Mouse (Mus musculus) forebrain, embryonic 16.5 days (tissue): ENCODE results near the gene Nkiras2. TPM values are rescaled to one million over a fixed set of nuclear protein-coding genes. Genes with fewer than 3 reads are reported as not detected.
"Not testable (repeated sequence)": the region's sequence is repeated elsewhere in the genome, so short reads cannot be mapped to it uniquely, and the experiment has no call there.

ENCODE experiments used
- ATAC-seq: fragments of 200-750 bp; cut with Nextera tagmentation; 2 replicates; pipeline ENCODE4 v1.8.0; 2017; ENCODE audit warnings: mild to moderate bottlenecking, moderate library complexity
- H3K27ac ChIP-seq: fragments of 300-500 bp; sonication (generic); 2 replicates; pipeline ENCODE4 v1.5.1; 2014; ENCODE audit warnings: low read length, control low read depth
- H3K27me3 ChIP-seq: fragments of 300-500 bp; sonication (generic); replicated peaks from 2 replicates; pipeline ENCODE4 v1.6.1; 2014; ENCODE audit warnings: low read length; ENCODE audit not compliant: control insufficient read depth, insufficient read depth
- H3K36me3 ChIP-seq: fragments of 300-500 bp; sonication (generic); 2 replicates; pipeline ENCODE4 v1.6.1; 2014; ENCODE audit not compliant: control insufficient read depth, insufficient read depth
- H3K4me1 ChIP-seq: fragments of 300-500 bp; sonication (generic); replicated peaks from 2 replicates; pipeline ENCODE4 v1.6.1; 2014; ENCODE audit warnings: low read length; ENCODE audit not compliant: control insufficient read depth, insufficient read depth
- H3K4me2 ChIP-seq: fragments of 300-500 bp; sonication (generic); 2 replicates; pipeline ENCODE4 v1.6.1; 2014; ENCODE audit warnings: mild to moderate bottlenecking, low read length, control low read depth
- H3K4me3 ChIP-seq: fragments of 300-500 bp; sonication (generic); replicated peaks from 2 replicates; pipeline ENCODE4 v1.5.1; 2014; ENCODE audit warnings: mild to moderate bottlenecking, low read length, control low read depth
- H3K9ac ChIP-seq: fragments of 300-500 bp; sonication (generic); replicated peaks from 2 replicates; pipeline ENCODE4 v1.6.1; 2014; ENCODE audit warnings: low read depth, low read length, control low read depth
- H3K9me3 ChIP-seq: fragments of 300-500 bp; sonication (generic); 2 replicates; pipeline ENCODE4 v1.6.1; 2016; ENCODE audit warnings: low read length; ENCODE audit not compliant: control insufficient read depth
- WGBS: fragments of 180-500 bp; shearing (Covaris S2); extraction: QIAGEN DNeasy Blood & Tissue Kit; methylation state at CpG from one replicate; pipeline ENCODE4 v1.1.7; 2014; 5-methylcytosine and 5-hydroxymethylcytosine counted together
- polyA plus RNA-seq: library from polyadenylated mRNA; unstranded; fragments of >200 nt; fragmentation: Nextera tagmentation; extraction: Ambion mirVana; gene quantifications from 2 replicates; pipeline ENCODE4 v1.2.1, GENCODE M21; 2015

Nkiras2 gene
- polyA plus RNA-seq, 1 experiment from 2014 or later: 96.1 TPM

GRCm38 (mm10) chr11:100577852-100578599, 41.0 kb upstream of the Nkiras2 start:
- Histone ChIP-seq H3K4me1 (peaks cover 11% of the 10 kb centered on the region), H3K27ac (no peak overlapping the region), H3K36me3 (peaks cover 17% of the 10 kb centered on the region), H3K4me2 (no peak overlapping the region), H3K4me3 (no peak overlapping the region), H3K9ac (no peak overlapping the region), H3K9me3 (no peaks in the 10 kb centered on the region), H3K27me3 (no peaks in the 10 kb centered on the region)
- WGBS: 77% methylated on average over 8 of the region's 8 CpGs
- no peak for ATAC-seq

GRCm38 (mm10) chr11:100579116-100579799, 39.8 kb upstream of the Nkiras2 start:
- ATAC-seq: no peak
- Histone ChIP-seq H3K9me3 (no peaks in the 10 kb centered on the region), H3K27ac (no peak overlapping the region), H3K27me3 (no peaks in the 10 kb centered on the region), H3K4me1 (peaks cover 11% of the 10 kb centered on the region), H3K36me3 (peaks cover 24% of the 10 kb centered on the region), H3K4me2 (no peak overlapping the region), H3K9ac (no peak overlapping the region), H3K4me3 (no peak overlapping the region)
- WGBS: 91% methylated on average over 9 of the region's 9 CpGs

GRCm38 (mm10) chr11:100580275-100580674, 38.8 kb upstream of the Nkiras2 start:
- Histone ChIP-seq H3K27me3 (no peaks in the 10 kb centered on the region), H3K4me3 (no peak overlapping the region), H3K9ac (no peak overlapping the region), H3K4me2 (no peak overlapping the region), H3K4me1 (peaks cover 8% of the 10 kb centered on the region), H3K9me3 (no peaks in the 10 kb centered on the region), H3K27ac (no peak overlapping the region), H3K36me3 (peaks cover 34% of the 10 kb centered on the region)
- no peak for ATAC-seq
- WGBS: 96% methylated on average over 13 of the region's 13 CpGs

GRCm38 (mm10) chr11:100581756-100582155, 37.3 kb upstream of the Nkiras2 start:
- Histone ChIP-seq H3K36me3 (peaks cover 42% of the 10 kb centered on the region), H3K4me2 (no peak overlapping the region), H3K27ac (no peak overlapping the region), H3K9me3 (no peaks in the 10 kb centered on the region), H3K4me1 (peaks cover 6% of the 10 kb centered on the region; the same call in 1 of the 2 replicates), H3K4me3 (no peak overlapping the region), H3K9ac (no peak overlapping the region), H3K27me3 (no peaks in the 10 kb centered on the region)
- no peak for ATAC-seq
- 28% methylated on average over 4 of the region's 4 CpGs for WGBS

- H3K4me2 ChIP-seq, H3K9ac ChIP-seq, H3K4me3 ChIP-seq, H3K27me3 ChIP-seq, H3K9me3 ChIP-seq, ATAC-seq, H3K27ac ChIP-seq, H3K4me1 ChIP-seq: not testable (repeated sequence)
- WGBS: 95% methylated on average over 1 of the region's 1 CpGs
- peaks cover 45% of the 10 kb centered on the region for H3K36me3 ChIP-seq
Observed at GRCm38 (mm10) chr11:100582413-100582812, 36.6 kb upstream of the Nkiras2 start.

- 95% methylated on average over 2 of the region's 2 CpGs for WGBS
- H3K4me1 ChIP-seq: peaks cover 6% of the 10 kb centered on the region; the same call in 1 of the 2 replicates
- peaks cover 45% of the 10 kb centered on the region for H3K36me3 ChIP-seq
Observed at GRCm38 (mm10) chr11:100582836-100583235, 36.2 kb upstream of the Nkiras2 start.

GRCm38 (mm10) chr11:100584561-100584961, 34.5 kb upstream of the Nkiras2 start:
- no peak for ATAC-seq
- Histone ChIP-seq H3K4me2 (no peak overlapping the region), H3K27ac (no peak overlapping the region), H3K9ac (no peak overlapping the region), H3K9me3 (no peaks in the 10 kb centered on the region), H3K4me3 (no peak overlapping the region), H3K27me3 (no peaks in the 10 kb centered on the region), H3K4me1 (peaks cover 6% of the 10 kb centered on the region; the same call in 1 of the 2 replicates), H3K36me3 (peaks cover 54% of the 10 kb centered on the region)
- WGBS: 89% methylated on average over 7 of the region's 7 CpGs

More at GRCm38 (mm10) chr11:100582836-100583235, 36.2 kb upstream of the Nkiras2 start:
- H3K27me3 ChIP-seq: no peaks in the 10 kb centered on the region
- H3K4me3 ChIP-seq: no peak overlapping the region
- H3K27ac ChIP-seq: no peak overlapping the region
- no peaks in the 10 kb centered on the region for H3K9me3 ChIP-seq
- no peak for ATAC-seq
- H3K4me2 ChIP-seq: no peak overlapping the region
- H3K9ac ChIP-seq: no peak overlapping the region

- peaks cover 6% of the 10 kb centered on the region; the same call in 1 of the 2 replicates for H3K4me1 ChIP-seq
- H3K36me3 ChIP-seq: peaks cover 56% of the 10 kb centered on the region
- 98% methylated on average over 3 of the region's 3 CpGs for WGBS
- H3K4me3 ChIP-seq: no peak overlapping the region
- no peak overlapping the region for H3K27ac ChIP-seq
- H3K27me3 ChIP-seq: no peaks in the 10 kb centered on the region
- no peak for ATAC-seq
- no peak overlapping the region for H3K4me2 ChIP-seq
- no peaks in the 10 kb centered on the region for H3K9me3 ChIP-seq
- no peak overlapping the region for H3K9ac ChIP-seq
Observed at GRCm38 (mm10) chr11:100585148-100585547, 33.9 kb upstream of the Nkiras2 start.

- H3K27ac ChIP-seq: no peak overlapping the region
Observed at GRCm38 (mm10) chr11:100588462-100588861, 30.6 kb upstream of the Nkiras2 start.

More at GRCm38 (mm10) chr11:100588462-100588861, 30.6 kb upstream of the Nkiras2 start:
- no peaks in the 10 kb centered on the region for H3K9me3 ChIP-seq
- no peaks in the 10 kb centered on the region for H3K27me3 ChIP-seq
- H3K4me3 ChIP-seq: no peak overlapping the region
- no peaks in the 10 kb centered on the region for H3K4me1 ChIP-seq
- no peak overlapping the region for H3K4me2 ChIP-seq
- ATAC-seq: no peak
- WGBS: 98% methylated on average over 2 of the region's 2 CpGs
- peaks cover 59% of the 10 kb centered on the region for H3K36me3 ChIP-seq
- no peak overlapping the region for H3K9ac ChIP-seq
